Mouse (Mus musculus): ENCODE measurements around the gene Mipol1. TPM values are rescaled to one million over a fixed set of nuclear protein-coding genes. Genes with fewer than 3 reads are reported as not detected.

Mipol1 gene
- polyA plus RNA-seq, 1 experiment from 2014 or later: 5.5 TPM

DNA sequence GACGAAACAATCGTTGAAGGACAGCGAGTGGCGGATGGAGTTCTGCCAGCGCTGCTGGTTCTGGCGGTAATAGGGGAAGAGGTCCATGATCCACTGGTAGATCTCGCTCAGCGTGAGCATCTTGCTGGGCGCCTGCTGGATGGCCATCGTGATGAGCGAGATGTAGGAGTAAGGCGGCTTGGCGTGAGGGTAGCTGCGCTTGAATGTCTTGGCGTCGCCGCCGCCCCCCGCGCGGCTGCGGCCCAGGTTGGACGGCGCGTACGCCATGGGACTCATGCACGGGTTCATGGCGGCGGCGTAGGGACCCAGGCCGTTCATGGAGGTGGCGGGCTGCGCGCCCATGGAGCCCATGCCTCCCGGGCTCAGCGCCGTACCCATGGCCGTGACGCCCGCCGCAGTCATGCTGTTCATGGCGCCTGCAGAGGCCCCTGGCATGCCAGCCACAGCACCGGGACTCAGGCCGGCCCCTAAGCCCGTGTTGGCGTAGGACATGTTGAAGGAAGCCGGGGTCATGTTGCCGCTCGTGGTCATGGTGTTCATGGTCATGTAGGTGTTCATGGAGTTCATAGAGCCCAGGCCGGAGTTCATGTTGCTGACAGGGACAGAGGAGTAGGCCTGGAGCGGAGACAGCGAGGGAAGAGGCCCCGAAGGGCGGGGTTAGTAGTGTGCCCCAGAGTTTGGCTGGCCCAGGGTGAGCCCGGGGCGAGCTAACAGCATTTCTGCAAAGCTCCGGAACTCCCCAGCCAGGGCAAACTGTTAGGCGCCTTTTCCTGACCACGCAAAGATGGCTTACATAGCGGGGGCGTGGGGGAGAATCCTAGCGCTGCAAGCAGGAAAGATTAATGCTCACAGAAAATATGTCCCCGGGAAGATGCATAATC, 312.8 kb downstream of the Mipol1 start:
- H3K27me3 ChIP-seq (replicated peaks; ENCODE audit: control insufficient read depth, insufficient read depth, low read length): peaks cover 91% of the 10 kb centered on the region

DNA sequence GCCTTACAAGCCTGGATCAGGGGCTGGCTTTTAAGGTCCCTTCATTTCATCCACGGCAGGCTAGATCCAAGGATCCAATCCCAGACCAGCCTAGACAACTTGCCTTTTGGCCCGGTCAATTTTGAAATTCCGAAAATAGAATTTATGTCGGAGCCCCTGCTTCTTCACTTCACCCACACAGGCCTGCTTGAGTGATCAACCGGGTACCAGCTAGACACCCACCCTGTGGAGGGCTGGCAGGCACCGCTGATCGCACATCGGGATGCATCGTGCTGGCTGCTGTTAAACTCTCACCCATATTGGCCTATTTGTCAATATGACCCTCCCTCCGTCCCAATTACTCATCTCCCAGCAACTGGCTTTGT, 313.4 kb downstream of the Mipol1 start:
- Histone ChIP-seq H3K4me2 (ENCODE audit: low read length) (no peak overlapping the region), H3K27ac (ENCODE audit: low read depth, low read length) (no peak overlapping the region), H3K36me3 (ENCODE audit: control insufficient read depth, insufficient read depth, low read length) (no peaks in the 10 kb centered on the region), H3K9me3 (replicated peaks; ENCODE audit: control insufficient read depth, low read length) (no peaks in the 10 kb centered on the region), H3K9ac (ENCODE audit: low read length) (no peak overlapping the region), H3K27me3 (replicated peaks; ENCODE audit: control insufficient read depth, insufficient read depth, low read length) (peaks cover 93% of the 10 kb centered on the region), H3K4me3 (ENCODE audit: low read depth, low read length) (no peak overlapping the region), H3K4me1 (ENCODE audit: control insufficient read depth, insufficient read depth, low read length) (peaks cover 7% of the 10 kb centered on the region; the same call in 1 of the 2 replicates)
- ATAC-seq (no peak), DNase-seq (ENCODE audit: low spot score) (no peak)
- WGBS: 3% methylated on average over 10 of the region's 10 CpGs

More for the DNA sequence above, 312.8 kb downstream of the Mipol1 start:
- Histone ChIP-seq H3K27ac (ENCODE audit: low read depth, low read length) (no peak overlapping the region), H3K4me2 (ENCODE audit: low read length) (0 out of 2 replicates have a peak overlapping the region, but pooled peaks have one; percentile 9), H3K4me1 (ENCODE audit: control insufficient read depth, insufficient read depth, low read length) (peaks cover 8% of the 10 kb centered on the region; the same call in 1 of the 2 replicates), H3K36me3 (ENCODE audit: control insufficient read depth, insufficient read depth, low read length) (no peaks in the 10 kb centered on the region), H3K9me3 (replicated peaks; ENCODE audit: control insufficient read depth, low read length) (no peaks in the 10 kb centered on the region), H3K9ac (ENCODE audit: low read length) (no peak overlapping the region), H3K4me3 (ENCODE audit: low read depth, low read length) (no peak overlapping the region)
- 1% methylated on average over 58 of the region's 63 CpGs for WGBS
- ATAC-seq (no peak), DNase-seq (ENCODE audit: low spot score) (peak; percentile 16)

DNA sequence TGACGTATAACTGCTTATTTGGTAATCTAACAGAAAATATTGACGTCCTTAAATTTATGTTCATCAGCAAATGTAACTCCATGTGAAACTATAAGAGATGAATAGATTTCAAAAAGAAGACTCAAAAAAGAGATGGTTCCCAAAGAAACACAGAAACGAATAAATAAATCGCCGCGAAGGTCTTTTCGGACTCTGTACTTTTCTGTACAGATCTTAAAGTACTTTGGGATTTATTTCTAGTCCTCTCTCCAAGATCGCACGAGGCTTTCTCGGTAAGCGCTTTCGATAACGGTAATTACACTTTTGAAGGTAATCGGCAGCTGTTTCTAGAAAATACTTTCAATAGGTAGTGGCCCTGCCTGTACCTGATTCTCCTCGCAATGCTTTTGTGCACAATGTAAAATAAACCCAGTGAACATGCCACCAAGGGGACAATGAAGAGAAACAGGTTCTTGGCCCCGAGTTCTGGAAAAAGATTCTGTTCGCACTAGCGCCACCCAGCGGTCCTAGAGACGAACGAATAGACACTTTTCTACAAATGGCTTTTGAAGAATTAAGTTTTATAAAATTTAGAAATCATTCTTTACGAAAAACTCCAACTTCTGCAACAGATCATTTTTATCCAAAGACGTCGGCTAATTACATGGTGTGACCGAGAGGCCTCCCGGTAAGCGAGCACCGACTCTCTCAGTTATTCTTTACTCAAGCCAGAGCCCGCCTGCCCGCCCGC, 314.6 kb downstream of the Mipol1 start:
- no peak overlapping the region for H3K27ac ChIP-seq (ENCODE audit: low read depth, low read length)
- peaks cover 94% of the 10 kb centered on the region for H3K27me3 ChIP-seq (replicated peaks; ENCODE audit: control insufficient read depth, insufficient read depth, low read length)
- H3K9me3 ChIP-seq (replicated peaks; ENCODE audit: control insufficient read depth, low read length): no peaks in the 10 kb centered on the region
- H3K9ac ChIP-seq (ENCODE audit: low read length): peak overlapping the region; percentile 41; the same call in 1 of the 2 replicates
- no peaks in the 10 kb centered on the region for H3K36me3 ChIP-seq (ENCODE audit: control insufficient read depth, insufficient read depth, low read length)
- peak overlapping the region; percentile 79 for H3K4me2 ChIP-seq (ENCODE audit: low read length)
- peak overlapping the region; percentile 36 for H3K4me3 ChIP-seq (ENCODE audit: low read depth, low read length)
- ATAC-seq: peak; percentile 45
- 1% methylated on average over 31 of the region's 31 CpGs for WGBS
- peak; percentile 84 for DNase-seq (ENCODE audit: low spot score)
- peaks cover 6% of the 10 kb centered on the region; the same call in 1 of the 2 replicates for H3K4me1 ChIP-seq (ENCODE audit: control insufficient read depth, insufficient read depth, low read length)

DNA sequence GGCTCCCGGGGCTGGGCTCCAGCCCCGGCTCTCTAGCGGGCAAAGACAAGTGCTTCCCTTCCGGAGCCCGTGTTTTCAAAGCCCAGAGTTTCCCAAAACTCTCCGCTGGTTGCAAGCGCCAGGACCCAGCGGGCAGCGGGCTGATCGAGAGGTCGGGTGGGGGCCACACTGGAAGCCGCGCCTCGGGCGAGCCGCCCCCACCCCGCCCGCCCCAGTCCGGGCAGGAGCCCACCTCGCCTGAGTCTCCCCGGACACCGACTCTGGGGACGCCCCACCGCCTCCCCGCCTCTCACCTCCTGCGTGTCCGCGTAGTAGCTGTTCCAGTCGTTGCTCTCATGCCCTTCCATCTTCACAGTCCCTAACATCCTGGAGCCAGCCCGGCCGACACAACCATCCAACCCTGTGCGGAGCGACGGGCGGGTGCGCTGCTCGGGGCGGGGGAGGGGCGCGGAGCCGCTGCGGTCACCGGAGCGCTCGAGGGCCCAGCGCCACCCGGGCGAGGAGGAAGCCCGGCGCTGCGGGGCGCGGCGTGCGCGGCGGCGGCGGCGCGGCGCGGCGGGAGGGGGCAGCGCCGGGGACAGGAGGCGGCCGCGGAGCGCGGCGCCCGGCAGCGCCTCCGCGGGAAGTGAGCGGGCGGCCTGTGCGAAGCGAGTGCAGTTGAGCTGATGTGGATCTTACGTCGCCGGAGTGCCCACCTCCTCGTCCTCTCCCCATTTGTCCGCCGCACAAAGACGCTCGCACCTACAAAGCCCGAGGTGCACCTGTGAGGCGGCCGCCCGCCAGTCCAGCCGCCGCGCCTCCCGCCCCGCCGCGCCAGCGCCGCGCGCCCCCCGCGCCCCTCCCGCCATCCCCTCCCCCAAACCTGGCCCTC, 315.4 kb downstream of the Mipol1 start:
- Histone ChIP-seq H3K4me2 (ENCODE audit: low read length) (peak overlapping the region; percentile 79), H3K4me1 (ENCODE audit: control insufficient read depth, insufficient read depth, low read length) (peaks cover 6% of the 10 kb centered on the region; the same call in 1 of the 2 replicates), H3K4me3 (ENCODE audit: low read depth, low read length) (peak overlapping the region; percentile 36), H3K27me3 (replicated peaks; ENCODE audit: control insufficient read depth, insufficient read depth, low read length) (peaks cover 98% of the 10 kb centered on the region), H3K9me3 (replicated peaks; ENCODE audit: control insufficient read depth, low read length) (no peaks in the 10 kb centered on the region), H3K9ac (ENCODE audit: low read length) (peak overlapping the region; percentile 41), H3K27ac (ENCODE audit: low read depth, low read length) (0 out of 2 replicates have a peak overlapping the region, but pooled peaks have one; percentile 21), H3K36me3 (ENCODE audit: control insufficient read depth, insufficient read depth, low read length) (no peaks in the 10 kb centered on the region)
- ATAC-seq: peak; percentile 56
- DNase-seq (ENCODE audit: low spot score): peak; percentile 36
- under 1% methylated on average over 79 of the region's 106 CpGs for WGBS

Other genes with a start within 250 kb of the Mipol1 start
- 0.16 TPM in 1 of 2 replicates, not detected in the other for gene Slc25a21, start 33.0 kb upstream of the Mipol1 start, polyA plus RNA-seq (2014; fragmentation: Nextera tagmentation; extraction: Ambion mirVana)
- gene Prps1l3, start within 50 bp of the Mipol1 start, polyA plus RNA-seq (2014; fragmentation: Nextera tagmentation; extraction: Ambion mirVana): 50.4 and 51.1 TPM in 2 replicates

All from forebrain, embryonic 14.5 days (tissue).